Mouse (Mus musculus) embryonic fibroblast, embryonic 13.5 days (primary cell): ENCODE measurements around the gene Wfdc18.

Source experiments
- CTCF ChIP-seq: IDR thresholded peaks from 2 replicates; pipeline ENCODE4 v1.5.1; 2011; ENCODE audit warnings: mild to moderate bottlenecking, control low read depth, low read length, moderate library complexity, borderline replicate concordance; ENCODE audit not compliant: insufficient read depth
- POLR2A ChIP-seq: IDR thresholded peaks from 2 replicates; pipeline ENCODE4 v1.6.1; 2011; ENCODE audit warnings: low read depth, mild to moderate bottlenecking, control low read depth, low read length, moderate library complexity

DNA sequence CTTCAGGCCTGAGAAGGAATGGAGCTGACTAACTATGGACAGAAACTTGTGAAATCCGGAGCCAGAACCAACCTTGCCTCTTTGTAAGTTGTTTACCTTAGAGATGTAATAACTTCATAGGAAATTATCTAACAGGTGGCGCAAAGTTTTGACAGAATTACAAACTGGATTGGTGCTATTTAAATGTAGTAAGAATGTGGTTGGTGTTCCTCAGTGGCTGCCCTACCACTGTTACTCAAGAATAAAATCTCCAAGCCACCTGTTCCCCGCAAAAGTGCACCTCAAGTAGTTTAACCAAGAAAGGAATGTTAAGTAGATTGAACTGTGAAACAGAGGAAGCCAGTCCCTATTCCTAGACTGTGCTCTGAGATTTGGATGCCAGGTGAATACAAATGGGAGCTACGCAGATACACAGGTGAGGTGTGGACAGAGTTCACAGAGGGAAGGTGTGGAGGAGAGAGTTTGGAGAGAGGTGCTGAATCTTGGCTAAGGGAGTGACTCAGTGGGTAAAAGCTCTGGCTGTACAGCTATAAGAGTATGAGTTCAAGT lies 31.7 kb downstream of the Wfdc18 start:
- TF ChIP-seq POLR2A (no peak), CTCF (no peak)
